Mouse (Mus musculus) layer of hippocampus, adult 18-20 months (tissue): ENCODE results near the gene 1700010B08Rik. TPM values are rescaled to one million over a fixed set of nuclear protein-coding genes. Genes with fewer than 3 reads are reported as not detected.

Experiments
- DNase-seq, 2 experiments: peaks; one replicate each; pipeline ENCODE4 v3.0.0; 2022; ENCODE audit warnings: low spot score in 2 of 2
- microRNA-seq, 2 experiments: library from miRNA; unstranded; fragments of <30 nt; microRNA quantifications; one replicate each; pipeline ENCODE4 v1.2.0; 2021
- total RNA-seq, 2 experiments: library from RNA; stranded (reverse); gene quantifications; 2 replicates each; pipeline ENCODE4 v1.2.3; 2021

Gene 1700010B08Rik
- total RNA-seq, 2 experiments from 2014 or later = not detected

DNA sequence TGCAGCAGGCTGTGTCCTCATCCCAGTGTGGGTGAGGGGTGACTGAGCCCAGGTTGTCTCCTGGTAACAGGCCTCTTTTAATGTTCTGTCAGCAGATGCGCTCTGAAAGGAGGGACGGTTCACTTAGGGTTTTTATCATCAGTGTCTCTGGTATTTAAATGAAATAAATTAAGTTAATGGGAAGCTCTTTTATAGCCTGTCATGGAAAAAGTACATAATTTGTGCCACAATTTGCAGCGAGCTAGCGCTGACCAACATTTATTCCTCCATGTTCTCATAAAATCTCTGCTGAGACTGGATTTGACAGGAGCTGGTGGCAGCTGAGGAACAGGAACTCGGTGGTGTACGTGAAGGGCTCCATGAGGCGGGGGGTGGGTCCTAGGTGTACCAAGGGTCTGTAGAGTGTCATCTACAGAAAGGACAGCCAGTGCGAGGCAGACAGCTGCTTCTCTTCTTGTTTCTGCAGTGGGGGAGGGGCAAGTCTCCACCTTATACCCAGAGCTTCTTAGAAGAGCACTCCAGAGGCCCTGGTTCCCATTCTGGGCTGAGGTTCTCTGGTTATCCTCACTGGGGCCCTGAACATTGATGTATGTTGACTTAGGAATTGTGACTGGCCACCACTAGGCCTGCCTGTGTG, 48.9 kb downstream of the 1700010B08Rik start:
- no peak for DNase-seq

DNA sequence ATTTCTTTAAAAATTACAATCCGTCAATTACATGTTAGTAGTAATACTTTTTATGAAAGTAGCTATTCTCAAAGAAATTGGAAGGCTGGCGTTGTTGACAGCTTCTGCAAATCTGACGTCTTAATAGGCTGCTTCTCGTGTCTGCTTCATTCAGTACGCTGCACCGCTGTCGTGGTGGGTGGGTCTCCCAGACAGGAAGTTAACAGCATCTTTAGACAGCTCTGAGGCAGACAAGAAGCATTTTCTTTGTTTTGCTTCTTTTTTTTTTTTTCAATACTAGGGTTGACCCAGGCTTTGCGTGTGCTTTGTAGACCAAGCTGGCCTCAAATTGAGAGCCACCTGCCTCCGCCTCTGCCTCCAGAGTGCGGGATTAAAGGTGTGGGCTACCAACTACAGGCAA, 50.0 kb downstream of the 1700010B08Rik start:
- DNase-seq = no peak

DNA sequence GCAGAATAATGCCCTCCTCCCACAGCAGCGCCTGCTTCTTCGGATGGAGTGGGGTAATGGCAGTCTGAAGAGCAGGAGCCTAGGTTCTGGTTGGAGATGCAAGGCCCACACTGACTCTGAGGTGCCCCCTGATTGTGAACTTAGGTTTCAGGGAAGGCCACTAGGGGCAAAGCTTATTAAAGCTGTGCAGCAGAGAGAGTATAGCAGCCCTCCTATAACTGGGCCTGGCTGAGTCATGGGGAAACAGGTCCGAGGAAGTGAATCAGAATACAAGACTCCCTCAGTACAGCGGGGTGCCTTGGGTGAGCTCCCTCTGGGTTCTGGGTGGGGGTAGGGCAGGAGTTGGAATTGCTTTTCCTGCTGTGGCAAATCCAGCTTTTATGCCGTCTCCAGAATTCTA, 51.4 kb downstream of the 1700010B08Rik start:
- DNase-seq = no peak

Small RNA genes within 50 kb of the gene (microRNA-seq; reads per million reads assigned to microRNA genes)
- gene Mir6340 = 0 reads per million in 2 experiments

Other genes starting within 250 kb of the 1700010B08Rik start
- gene 1700021F07Rik, start 196.8 kb upstream of the 1700010B08Rik start, total RNA-seq = not detected
- gene Ankrd60, start 141.1 kb upstream of the 1700010B08Rik start, total RNA-seq = not detected
- 10 to 100 TPM; 24.2 to 29.8 TPM for gene Rab22a, start 59.7 kb upstream of the 1700010B08Rik start, total RNA-seq
- 100 to 1,000 TPM; 116 to 127 TPM for gene Vapb, start 18.1 kb downstream of the 1700010B08Rik start, total RNA-seq